Mouse (Mus musculus): ENCODE results near the gene Slc16a2.
A peak's percentile ranks its signal among the peaks of the same experiment; 100 is the strongest.
"Not testable (repeated sequence)": the region's sequence is repeated elsewhere in the genome, so short reads cannot be mapped to it uniquely, and the experiment has no call there.

Gene Slc16a2

GRCm38 (mm10) chrX:103734041-103734625 lies 87.7 kb downstream of the Slc16a2 start:
- DNase-seq (ENCODE audit: low spot score in 2 of 2), result no peak

DNA sequence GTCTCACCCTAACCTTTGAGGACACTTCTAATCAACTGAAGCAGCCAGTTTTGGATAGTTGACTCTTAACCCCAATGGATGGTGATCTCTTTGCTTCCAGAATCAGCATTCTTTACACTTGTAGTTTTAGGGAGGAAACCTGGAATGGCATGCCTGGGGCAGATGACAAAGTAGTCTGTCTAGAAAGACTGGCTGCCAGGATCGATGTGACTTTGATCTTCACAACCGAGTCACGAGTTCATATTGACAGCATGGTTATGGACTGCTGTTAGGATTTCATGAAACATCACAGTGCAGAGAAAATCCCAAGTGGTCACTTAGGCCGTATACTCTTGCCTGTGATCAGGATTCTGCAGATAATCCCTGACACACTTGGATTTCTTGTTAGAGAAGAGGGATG lies 88.7 kb downstream of the Slc16a2 start:
- no peak for DNase-seq (ENCODE audit: low spot score in 2 of 2)

- no peak for DNase-seq (ENCODE audit: low spot score in 2 of 2)
Measured at GRCm38 (mm10) chrX:103732033-103732703, 89.6 kb downstream of the Slc16a2 start.

DNA sequence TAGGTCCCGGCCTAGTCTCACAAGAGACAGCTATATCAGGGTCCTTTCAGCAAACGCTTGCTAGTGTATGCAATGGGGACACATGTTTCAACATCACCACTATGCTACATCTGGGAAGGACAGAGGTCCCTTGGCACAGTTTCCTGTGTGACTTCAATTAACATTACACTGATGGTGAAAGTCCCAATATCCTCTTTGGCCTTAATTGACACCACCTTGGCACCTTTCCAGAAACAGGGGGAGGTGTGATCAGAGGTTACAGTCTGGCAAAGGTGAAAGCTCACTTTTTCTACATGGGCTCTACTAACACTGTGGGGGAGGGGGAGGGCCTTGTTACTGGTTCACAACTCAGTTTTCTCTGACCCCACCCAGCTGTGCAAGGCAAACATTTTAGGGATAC lies 99.3 kb downstream of the Slc16a2 start:
- DNase-seq (ENCODE audit: low spot score in 2 of 2), result no peak

- no peak for DNase-seq (ENCODE audit: low spot score in 2 of 2)
Measured at GRCm38 (mm10) chrX:103719618-103720185, 102.1 kb downstream of the Slc16a2 start.

DNA sequence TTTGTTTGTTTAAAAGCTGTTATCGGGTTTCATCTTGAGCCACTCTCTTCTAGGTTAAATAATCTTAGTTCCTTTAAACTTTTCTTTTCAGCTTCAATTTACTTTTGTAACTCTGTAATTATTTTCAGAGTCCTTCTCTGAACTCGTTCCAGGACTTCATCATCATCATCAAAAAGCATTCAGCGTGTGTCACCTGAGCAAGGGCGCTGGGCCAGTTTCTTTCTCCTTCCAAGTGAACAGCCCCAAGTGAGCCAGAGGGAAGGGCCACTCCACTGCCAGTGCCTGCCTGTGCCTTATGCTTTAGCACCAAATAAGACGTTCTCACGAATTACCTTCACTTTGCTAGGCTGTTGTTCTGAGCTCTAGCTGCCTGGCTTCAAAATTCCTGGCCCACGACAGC lies 108.9 kb downstream of the Slc16a2 start:
- DNase-seq (ENCODE audit: low spot score in 2 of 2), result no peak

- no peak for DNase-seq (ENCODE audit: low spot score in 2 of 2)
Measured at GRCm38 (mm10) chrX:103709671-103710070, 112.1 kb downstream of the Slc16a2 start.

- DNase-seq (ENCODE audit: low spot score in 2 of 2), result no peak
Measured at GRCm38 (mm10) chrX:103708592-103708991, 113.2 kb downstream of the Slc16a2 start.

- DNase-seq (ENCODE audit: low spot score in 2 of 2), result no peak
Measured at GRCm38 (mm10) chrX:103704611-103705010, 117.2 kb downstream of the Slc16a2 start.

DNA sequence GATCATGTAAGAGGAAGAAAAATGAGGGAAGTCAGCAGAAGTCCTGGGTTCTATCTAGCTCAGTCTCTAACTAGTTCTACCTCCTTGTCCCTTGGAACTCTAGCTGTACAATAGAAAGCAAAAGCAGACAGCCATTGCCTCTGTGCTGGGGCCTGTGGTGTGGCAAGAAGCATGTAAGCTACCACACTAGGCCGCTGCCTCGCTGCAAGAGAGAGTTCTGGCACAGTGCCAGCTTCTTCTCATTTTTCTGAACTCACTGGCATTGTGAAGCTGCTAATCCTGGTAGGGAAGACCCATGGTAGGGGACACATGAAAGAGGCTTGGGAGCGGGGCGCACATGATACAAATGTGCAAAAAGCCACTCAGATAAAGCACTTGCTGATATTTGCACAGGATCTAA lies 117.8 kb downstream of the Slc16a2 start:
- DNase-seq (ENCODE audit: low spot score in 2 of 2), result peak; percentile 39 to 59

DNA sequence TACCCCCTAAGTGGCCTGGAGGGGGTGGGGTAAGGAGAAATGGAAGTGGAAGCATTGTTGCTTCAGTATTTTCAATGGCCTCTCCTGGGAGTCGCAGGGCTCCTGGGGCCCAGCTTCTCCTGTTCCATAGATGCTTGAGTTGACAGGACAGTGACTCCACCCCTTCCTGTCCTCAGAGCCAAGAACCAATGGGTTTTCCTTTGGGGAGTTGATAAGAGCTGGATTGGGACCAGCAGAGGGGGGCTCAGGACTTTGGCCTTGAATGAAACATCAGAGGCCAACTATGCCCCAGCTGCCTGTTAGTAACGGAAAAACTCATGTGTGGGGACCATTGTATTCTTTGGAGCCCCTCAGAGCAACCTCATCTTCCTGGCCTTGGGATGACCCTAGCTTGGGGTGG lies 124.0 kb downstream of the Slc16a2 start:
- DNase-seq (ENCODE audit: low spot score in 2 of 2), result no peak

DNA sequence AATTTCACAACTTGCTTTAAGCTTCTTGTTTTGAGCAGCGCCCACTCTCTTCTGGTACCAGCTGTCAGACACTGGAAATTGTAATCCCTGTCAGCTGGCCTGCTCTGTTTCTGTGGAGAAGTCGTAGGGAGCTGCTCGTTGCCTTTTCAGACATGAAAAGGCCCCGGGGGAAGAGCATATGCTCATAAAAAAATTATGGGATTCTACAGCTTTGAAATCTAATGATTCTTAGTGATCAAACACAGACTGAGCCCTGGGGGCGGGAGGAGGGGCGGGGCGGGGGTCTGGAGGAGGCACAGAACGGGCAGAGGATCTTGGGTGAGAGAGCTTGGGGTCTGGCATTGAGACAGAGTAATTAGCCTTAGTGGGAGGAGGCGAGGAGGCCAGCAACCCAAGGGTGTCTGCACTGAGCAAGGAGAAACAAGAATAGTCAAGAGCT lies 125.7 kb downstream of the Slc16a2 start:
- peak; percentile 51 to 57 for DNase-seq (ENCODE audit: low spot score in 2 of 2)

GRCm38 (mm10) chrX:103695165-103695996 lies 126.4 kb downstream of the Slc16a2 start:
- DNase-seq (ENCODE audit: low spot score in 2 of 2), result peak; percentile 76 to 78

- peak; percentile 22 to 25 for DNase-seq (ENCODE audit: low spot score in 2 of 2)
Measured at GRCm38 (mm10) chrX:103694787-103695164, 127.0 kb downstream of the Slc16a2 start.

DNA sequence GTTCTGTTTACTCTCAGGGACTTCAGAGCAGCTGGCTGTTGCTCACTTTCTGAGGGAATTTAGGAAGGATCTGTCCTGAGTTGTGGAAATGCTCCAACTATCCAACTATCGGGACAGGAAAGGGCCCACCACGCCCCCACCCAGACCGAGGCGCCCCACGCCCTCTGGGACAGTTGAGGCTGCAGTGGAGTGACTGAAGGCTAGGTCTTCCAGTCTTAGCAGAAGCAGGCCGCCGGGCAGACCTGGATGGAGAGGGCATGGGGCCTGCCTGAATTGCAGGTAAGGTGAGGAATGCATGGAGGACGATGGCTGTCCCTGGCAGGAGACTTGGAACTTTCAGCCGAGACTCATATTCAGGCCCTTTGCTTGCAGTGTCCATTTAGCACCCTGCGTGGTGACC lies 127.4 kb downstream of the Slc16a2 start:
- DNase-seq (ENCODE audit: low spot score in 2 of 2), result no peak

- no peak for DNase-seq (ENCODE audit: low spot score in 2 of 2)
Measured at GRCm38 (mm10) chrX:103692916-103693315, 128.9 kb downstream of the Slc16a2 start.

DNA sequence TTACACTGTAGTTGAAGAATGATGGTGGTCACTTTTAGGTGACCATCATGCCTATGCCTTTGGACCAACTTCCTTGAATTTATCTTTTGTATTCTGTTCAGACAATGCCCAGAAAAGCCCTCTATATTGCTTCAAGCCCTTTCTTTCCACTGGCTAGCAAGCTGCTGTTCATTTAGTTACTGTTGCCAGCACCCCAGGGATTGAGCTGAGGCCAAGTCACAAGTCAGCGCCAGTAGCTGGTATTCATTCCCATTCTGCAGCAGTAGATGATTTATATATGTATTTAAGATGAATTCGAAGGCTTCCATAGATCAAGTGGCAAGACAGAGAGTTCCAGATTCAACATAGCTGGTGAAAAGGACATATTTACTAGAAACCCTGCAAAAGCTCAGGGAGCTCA lies 133.2 kb downstream of the Slc16a2 start:
- DNase-seq (ENCODE audit: low spot score in 2 of 2), result no peak

DNA sequence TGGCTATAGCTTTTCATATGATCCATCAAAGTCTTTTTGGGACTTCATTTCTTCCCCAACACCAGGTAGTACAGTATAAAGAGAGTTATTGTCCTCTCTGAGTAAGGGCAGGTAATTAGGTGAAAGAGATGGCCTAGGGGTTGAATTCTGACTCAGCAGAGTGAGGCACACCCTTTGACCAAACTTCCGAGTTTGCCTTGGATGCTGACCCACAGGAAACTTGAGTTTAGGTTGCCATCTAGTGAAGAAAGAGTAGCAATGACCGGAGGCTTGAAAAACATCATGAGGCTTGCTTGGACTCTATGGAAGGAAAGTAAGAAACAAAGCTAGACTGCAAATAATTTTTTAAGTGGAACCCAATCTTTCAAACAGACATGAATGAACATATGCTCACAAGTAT lies 147.1 kb downstream of the Slc16a2 start:
- no peak for DNase-seq (ENCODE audit: low spot score in 2 of 2)

GRCm38 (mm10) chrX:103673761-103674160 lies 148.0 kb downstream of the Slc16a2 start:
- DNase-seq (ENCODE audit: low spot score in 2 of 2), result no peak

- no peak for DNase-seq (ENCODE audit: low spot score in 2 of 2)
Measured at GRCm38 (mm10) chrX:103670245-103670644, 151.5 kb downstream of the Slc16a2 start.

DNA sequence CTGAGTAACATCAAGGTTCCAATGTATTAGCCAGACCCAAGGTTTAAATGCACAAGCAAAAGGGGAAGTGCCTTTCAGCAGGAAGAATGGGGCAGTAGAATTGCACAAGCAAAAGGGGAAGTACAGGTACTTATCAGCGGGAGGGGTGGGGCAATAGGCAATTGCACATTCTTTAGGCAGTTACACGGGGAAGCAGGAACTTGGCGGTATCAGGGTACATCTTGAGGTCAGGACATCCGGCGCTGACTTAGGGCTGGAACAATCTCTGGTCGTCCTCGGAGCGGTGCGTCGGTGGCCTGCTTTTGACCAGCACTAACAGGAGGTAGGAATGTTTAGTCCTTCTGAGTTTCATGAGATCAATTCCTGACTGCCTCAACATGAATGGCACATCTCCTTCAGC lies 157.3 kb downstream of the Slc16a2 start:
- DNase-seq (ENCODE audit: low spot score in 2 of 2), result not testable (repeated sequence)

DNA sequence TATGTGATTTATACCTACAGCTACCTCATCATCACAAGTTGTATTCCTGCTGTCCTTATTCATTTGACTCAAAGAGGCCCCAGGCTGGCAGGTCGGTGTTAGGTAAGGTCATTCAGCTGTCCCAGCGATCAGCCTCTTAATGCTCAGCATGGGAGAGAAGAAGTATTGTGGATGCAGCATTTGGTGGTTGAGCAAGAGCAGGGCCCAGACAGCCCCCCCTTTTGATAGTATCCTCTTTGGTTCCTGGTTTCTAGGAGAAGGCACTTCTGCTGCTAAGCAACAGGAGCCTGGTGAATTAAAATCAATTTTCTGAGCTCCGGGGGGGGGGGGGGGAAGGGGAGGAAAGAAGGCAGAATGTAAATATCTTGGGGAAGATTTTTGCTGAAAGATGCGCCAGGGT lies 162.8 kb downstream of the Slc16a2 start:
- DNase-seq (ENCODE audit: low spot score in 2 of 2), result peak in 1 of 2 experiments; percentile 47

All from right cerebral cortex, postnatal 10 days (tissue).